Mouse (Mus musculus): Measurements from ENCODE around the gene Sec11a. TPM values are rescaled to one million over a fixed set of nuclear protein-coding genes. Genes with fewer than 3 reads are reported as not detected.

The Sec11a gene
- polyA plus RNA-seq, 1 experiment from 2014 or later = 135 TPM

GRCm38 (mm10) chr7:80971419-80971818 lies 23.8 kb upstream of the Sec11a start:
- Histone ChIP-seq H3K9ac (ENCODE audit: low read depth, low read length) (no peak overlapping the region), H3K27me3 (ENCODE audit: control insufficient read depth, insufficient read depth, low read length) (no peaks in the 10 kb centered on the region), H3K4me3 (ENCODE audit: low read depth, low read length) (no peak overlapping the region), H3K4me1 (ENCODE audit: control insufficient read depth, insufficient read depth, low read length) (no peaks in the 10 kb centered on the region), H3K9me3 (replicated peaks; ENCODE audit: control insufficient read depth, low read length) (no peaks in the 10 kb centered on the region), H3K4me2 (no peak overlapping the region), H3K27ac (ENCODE audit: low read depth, low read length) (no peak overlapping the region), H3K36me3 (ENCODE audit: control insufficient read depth, insufficient read depth, low read length) (no peaks in the 10 kb centered on the region)
- 62% methylated on average over 2 of the region's 2 CpGs for WGBS (ENCODE audit: insufficient replicate concordance)
- no peak for ATAC-seq (replicated peaks; ENCODE audit: insufficient number of reproducible peaks, low FRiP score, low TSS enrichment)

DNA sequence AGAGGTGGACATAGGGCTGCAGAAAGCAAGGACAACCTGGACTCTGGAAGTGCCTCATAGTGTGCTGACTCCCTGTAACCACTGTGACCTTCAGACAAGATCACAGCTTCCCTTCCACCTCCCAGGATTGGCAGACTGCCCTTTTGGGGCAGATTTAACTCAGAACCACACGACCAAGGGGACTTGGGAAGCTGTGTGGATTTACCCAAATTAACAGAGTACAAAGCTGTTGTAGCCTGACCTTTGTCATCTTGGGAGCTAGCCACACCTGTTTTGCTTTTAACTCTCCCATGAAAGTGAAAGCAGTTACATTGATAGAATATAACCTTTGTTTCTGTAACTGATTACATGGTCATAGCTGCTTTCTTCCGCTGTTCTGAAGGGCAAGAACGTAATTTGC lies 23.3 kb upstream of the Sec11a start:
- no peak for ATAC-seq (replicated peaks; ENCODE audit: insufficient number of reproducible peaks, low FRiP score, low TSS enrichment)
- H3K9me3 ChIP-seq (replicated peaks; ENCODE audit: control insufficient read depth, low read length) = no peaks in the 10 kb centered on the region
- 61% methylated on average over 3 of the region's 3 CpGs for WGBS (ENCODE audit: insufficient replicate concordance)

DNA sequence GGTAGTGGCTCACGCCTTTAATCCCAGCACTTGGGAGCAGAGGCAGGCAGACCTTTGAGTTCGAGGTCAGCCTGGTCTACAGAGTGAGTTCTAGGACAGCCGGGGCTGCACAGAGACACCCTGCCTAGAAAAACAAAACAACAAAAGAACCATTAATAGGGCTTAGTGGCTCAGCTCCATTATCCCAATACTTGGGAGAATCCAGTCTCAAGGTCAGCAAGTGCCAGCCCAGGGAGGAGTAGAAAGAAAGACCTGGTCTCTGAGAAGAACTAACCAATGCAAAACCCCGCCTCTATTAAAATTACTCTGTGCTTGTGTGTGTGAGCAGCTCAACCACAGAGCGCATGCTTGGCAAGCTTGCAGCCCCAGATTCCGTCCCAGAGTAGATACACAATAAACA lies 15.2 kb upstream of the Sec11a start:
- WGBS (ENCODE audit: insufficient replicate concordance) = 74% methylated on average over 6 of the region's 6 CpGs
- ATAC-seq (replicated peaks; ENCODE audit: insufficient number of reproducible peaks, low FRiP score, low TSS enrichment) = no peak
- Histone ChIP-seq H3K27ac (ENCODE audit: low read depth, low read length) (no peak overlapping the region), H3K27me3 (ENCODE audit: control insufficient read depth, insufficient read depth, low read length) (no peaks in the 10 kb centered on the region), H3K4me3 (ENCODE audit: low read depth, low read length) (no peak overlapping the region), H3K9ac (ENCODE audit: low read depth, low read length) (no peak overlapping the region), H3K9me3 (replicated peaks; ENCODE audit: control insufficient read depth, low read length) (no peaks in the 10 kb centered on the region), H3K36me3 (ENCODE audit: control insufficient read depth, insufficient read depth, low read length) (no peaks in the 10 kb centered on the region), H3K4me2 (no peak overlapping the region), H3K4me1 (ENCODE audit: control insufficient read depth, insufficient read depth, low read length) (no peaks in the 10 kb centered on the region)

More for the DNA sequence above, 23.3 kb upstream of the Sec11a start:
- Histone ChIP-seq H3K9ac (ENCODE audit: low read depth, low read length) (0 out of 2 replicates have a peak overlapping the region, but pooled peaks have one; percentile 16), H3K4me3 (ENCODE audit: low read depth, low read length) (no peak overlapping the region), H3K4me2 (no peak overlapping the region), H3K4me1 (ENCODE audit: control insufficient read depth, insufficient read depth, low read length) (no peaks in the 10 kb centered on the region), H3K27ac (ENCODE audit: low read depth, low read length) (no peak overlapping the region), H3K27me3 (ENCODE audit: control insufficient read depth, insufficient read depth, low read length) (no peaks in the 10 kb centered on the region), H3K36me3 (ENCODE audit: control insufficient read depth, insufficient read depth, low read length) (no peaks in the 10 kb centered on the region)

DNA sequence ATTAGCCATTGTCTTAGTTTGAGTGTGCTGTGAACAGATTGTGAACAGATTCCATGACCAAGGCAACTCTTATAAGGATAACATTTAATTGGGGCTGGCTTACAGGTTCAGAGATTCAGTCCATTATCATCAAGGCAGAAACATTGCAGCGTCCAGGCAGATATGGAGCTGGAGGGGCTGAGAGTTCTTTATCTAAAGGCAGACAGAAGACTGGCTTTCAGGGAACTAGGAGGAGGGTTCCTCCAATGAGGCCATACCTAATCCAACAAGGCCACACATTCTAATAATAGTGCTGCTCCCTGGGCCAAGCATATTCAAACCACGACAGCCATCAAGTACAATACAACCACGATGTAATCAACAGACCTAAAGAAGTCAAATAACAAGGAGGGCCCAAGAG lies 11.4 kb upstream of the Sec11a start:
- no peak for ATAC-seq (replicated peaks; ENCODE audit: insufficient number of reproducible peaks, low FRiP score, low TSS enrichment)
- no peaks in the 10 kb centered on the region for H3K9me3 ChIP-seq (replicated peaks; ENCODE audit: control insufficient read depth, low read length)
- no peaks in the 10 kb centered on the region for H3K4me1 ChIP-seq (ENCODE audit: control insufficient read depth, insufficient read depth, low read length)
- no peak overlapping the region for H3K4me2 ChIP-seq
- WGBS (ENCODE audit: insufficient replicate concordance) = 63% methylated on average over 3 of the region's 3 CpGs
- H3K36me3 ChIP-seq (ENCODE audit: control insufficient read depth, insufficient read depth, low read length) = no peaks in the 10 kb centered on the region
- no peak overlapping the region for H3K4me3 ChIP-seq (ENCODE audit: low read depth, low read length)
- H3K27ac ChIP-seq (ENCODE audit: low read depth, low read length) = no peak overlapping the region
- no peak overlapping the region for H3K9ac ChIP-seq (ENCODE audit: low read depth, low read length)
- H3K27me3 ChIP-seq (ENCODE audit: control insufficient read depth, insufficient read depth, low read length) = no peaks in the 10 kb centered on the region

DNA sequence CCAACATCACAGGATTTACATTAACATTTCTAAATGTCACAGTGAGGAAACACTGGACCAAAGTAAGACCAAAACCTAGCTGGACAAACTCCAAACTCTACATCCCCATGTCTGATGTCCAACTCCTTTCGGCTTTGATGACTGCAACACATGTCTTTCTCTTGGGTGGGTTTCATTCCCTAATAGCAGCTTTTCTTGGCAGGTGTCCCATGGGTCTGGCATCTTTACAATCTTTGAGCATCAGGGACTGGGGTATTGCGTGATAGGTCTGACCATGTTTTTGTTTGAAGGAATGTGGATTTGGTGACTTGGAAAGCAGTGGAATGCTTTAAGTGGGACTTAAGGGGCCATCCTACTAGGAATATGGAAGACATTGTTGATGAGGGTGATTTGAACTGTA lies 9.3 kb upstream of the Sec11a start:
- H3K27me3 ChIP-seq (ENCODE audit: control insufficient read depth, insufficient read depth, low read length) = no peaks in the 10 kb centered on the region
- H3K9ac ChIP-seq (ENCODE audit: low read depth, low read length) = no peak overlapping the region
- H3K9me3 ChIP-seq (replicated peaks; ENCODE audit: control insufficient read depth, low read length) = no peaks in the 10 kb centered on the region
- no peak overlapping the region for H3K4me2 ChIP-seq
- H3K4me1 ChIP-seq (ENCODE audit: control insufficient read depth, insufficient read depth, low read length) = no peaks in the 10 kb centered on the region
- no peak overlapping the region for H3K27ac ChIP-seq (ENCODE audit: low read depth, low read length)
- 81% methylated on average over 2 of the region's 2 CpGs for WGBS (ENCODE audit: insufficient replicate concordance)
- ATAC-seq (replicated peaks; ENCODE audit: insufficient number of reproducible peaks, low FRiP score, low TSS enrichment) = no peak
- no peak overlapping the region for H3K4me3 ChIP-seq (ENCODE audit: low read depth, low read length)
- H3K36me3 ChIP-seq (ENCODE audit: control insufficient read depth, insufficient read depth, low read length) = no peaks in the 10 kb centered on the region

- H3K9ac ChIP-seq (ENCODE audit: low read depth, low read length) = no peak overlapping the region
- H3K27ac ChIP-seq (ENCODE audit: low read depth, low read length) = no peak overlapping the region
- no peak overlapping the region for H3K4me3 ChIP-seq (ENCODE audit: low read depth, low read length)
- H3K27me3 ChIP-seq (ENCODE audit: control insufficient read depth, insufficient read depth, low read length) = no peaks in the 10 kb centered on the region
- no peaks in the 10 kb centered on the region for H3K9me3 ChIP-seq (replicated peaks; ENCODE audit: control insufficient read depth, low read length)
- no peaks in the 10 kb centered on the region for H3K4me1 ChIP-seq (ENCODE audit: control insufficient read depth, insufficient read depth, low read length)
- H3K36me3 ChIP-seq (ENCODE audit: control insufficient read depth, insufficient read depth, low read length) = no peaks in the 10 kb centered on the region
- WGBS (ENCODE audit: insufficient replicate concordance) = 69% methylated on average over 2 of the region's 2 CpGs
- no peak for ATAC-seq (replicated peaks; ENCODE audit: insufficient number of reproducible peaks, low FRiP score, low TSS enrichment)
- no peak overlapping the region for H3K4me2 ChIP-seq
These were observed 6.7 kb upstream of the Sec11a start for GRCm38 (mm10) chr7:80954251-80954650.

DNA sequence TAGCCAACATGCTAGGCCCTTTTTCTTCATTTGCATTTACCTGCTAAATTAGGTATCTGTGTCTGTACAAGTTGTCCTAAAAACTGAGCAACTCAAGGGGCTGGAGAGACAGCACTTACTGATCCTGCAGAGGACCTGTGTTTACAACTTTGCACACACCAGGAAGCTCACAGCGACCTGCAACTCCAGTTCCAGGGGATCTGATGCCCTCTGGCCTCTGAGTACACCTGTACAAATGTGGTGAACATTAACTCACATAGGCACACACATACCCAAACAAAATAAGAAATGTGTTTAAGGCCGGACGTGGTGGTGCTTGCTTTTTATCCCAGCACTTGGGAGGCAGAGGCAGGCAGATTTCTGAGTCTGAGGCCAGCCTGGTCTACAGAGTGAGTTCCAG lies 4.6 kb upstream of the Sec11a start:
- no peaks in the 10 kb centered on the region for H3K27me3 ChIP-seq (ENCODE audit: control insufficient read depth, insufficient read depth, low read length)
- no peak overlapping the region for H3K4me3 ChIP-seq (ENCODE audit: low read depth, low read length)
- no peak overlapping the region for H3K4me2 ChIP-seq
- no peak for ATAC-seq (replicated peaks; ENCODE audit: insufficient number of reproducible peaks, low FRiP score, low TSS enrichment)
- 53% methylated on average over 3 of the region's 3 CpGs for WGBS (ENCODE audit: insufficient replicate concordance)
- H3K9ac ChIP-seq (ENCODE audit: low read depth, low read length) = no peak overlapping the region
- no peaks in the 10 kb centered on the region for H3K9me3 ChIP-seq (replicated peaks; ENCODE audit: control insufficient read depth, low read length)
- no peaks in the 10 kb centered on the region for H3K36me3 ChIP-seq (ENCODE audit: control insufficient read depth, insufficient read depth, low read length)
- no peaks in the 10 kb centered on the region for H3K4me1 ChIP-seq (ENCODE audit: control insufficient read depth, insufficient read depth, low read length)
- no peak overlapping the region for H3K27ac ChIP-seq (ENCODE audit: low read depth, low read length)

GRCm38 (mm10) chr7:80951461-80951860 lies 3.9 kb upstream of the Sec11a start:
- Histone ChIP-seq H3K9me3 (replicated peaks; ENCODE audit: control insufficient read depth, low read length) (no peaks in the 10 kb centered on the region), H3K9ac (ENCODE audit: low read depth, low read length) (no peak overlapping the region), H3K27ac (ENCODE audit: low read depth, low read length) (no peak overlapping the region), H3K4me1 (ENCODE audit: control insufficient read depth, insufficient read depth, low read length) (peaks cover 2% of the 10 kb centered on the region; the same call in 1 of the 2 replicates), H3K27me3 (ENCODE audit: control insufficient read depth, insufficient read depth, low read length) (no peaks in the 10 kb centered on the region), H3K4me3 (ENCODE audit: low read depth, low read length) (no peak overlapping the region), H3K4me2 (no peak overlapping the region), H3K36me3 (ENCODE audit: control insufficient read depth, insufficient read depth, low read length) (no peaks in the 10 kb centered on the region)
- ATAC-seq (replicated peaks; ENCODE audit: insufficient number of reproducible peaks, low FRiP score, low TSS enrichment) = no peak
- 81% methylated on average over 4 of the region's 4 CpGs for WGBS (ENCODE audit: insufficient replicate concordance)

GRCm38 (mm10) chr7:80939808-80940207 lies 7.8 kb downstream of the Sec11a start:
- Histone ChIP-seq H3K9ac (ENCODE audit: low read depth, low read length) (no peak overlapping the region), H3K27ac (ENCODE audit: low read depth, low read length) (no peak overlapping the region), H3K4me3 (ENCODE audit: low read depth, low read length) (no peak overlapping the region), H3K4me2 (no peak overlapping the region), H3K9me3 (replicated peaks; ENCODE audit: control insufficient read depth, low read length) (no peaks in the 10 kb centered on the region), H3K36me3 (ENCODE audit: control insufficient read depth, insufficient read depth, low read length) (no peaks in the 10 kb centered on the region), H3K27me3 (ENCODE audit: control insufficient read depth, insufficient read depth, low read length) (no peaks in the 10 kb centered on the region), H3K4me1 (ENCODE audit: control insufficient read depth, insufficient read depth, low read length) (0 out of 2 replicates have a peak, but pooled peaks cover 2% of the 10 kb centered on the region)
- 92% methylated on average over 4 of the region's 4 CpGs for WGBS (ENCODE audit: insufficient replicate concordance)
- no peak for ATAC-seq (replicated peaks; ENCODE audit: insufficient number of reproducible peaks, low FRiP score, low TSS enrichment)
